Comparison of ENCODE assay signal across 25 mouse cellular contexts in the genomic region with DNA sequence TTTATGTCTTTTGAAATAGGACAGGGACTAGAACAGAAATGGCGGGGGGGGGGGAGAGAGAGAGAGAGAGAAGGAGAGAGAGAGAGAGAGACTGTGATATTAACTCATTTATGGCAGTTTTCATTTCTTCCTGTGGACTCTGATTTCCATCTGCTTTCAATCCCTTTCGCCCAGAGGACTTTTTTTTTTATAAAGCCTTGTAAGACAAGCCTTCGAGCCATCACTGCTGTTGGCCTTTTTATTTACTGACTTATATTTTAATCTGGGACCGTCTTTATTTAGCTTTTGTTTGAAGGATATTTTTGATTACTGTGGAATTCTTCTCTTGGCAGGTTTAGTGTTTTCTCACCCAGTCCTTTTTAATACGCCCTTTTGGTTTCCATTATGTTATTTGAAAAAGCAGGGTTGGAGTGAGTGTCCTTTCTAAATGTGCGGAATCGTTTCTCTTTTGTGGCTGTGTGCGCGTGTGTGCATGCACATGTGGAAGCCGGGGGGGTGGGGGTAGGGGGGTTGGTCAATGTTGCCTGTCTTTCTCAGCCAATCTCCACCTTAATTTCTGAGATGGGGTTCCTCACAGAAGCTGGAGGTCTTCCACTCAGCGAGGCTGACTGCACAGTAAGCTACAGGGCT. TPM values are rescaled to one million over a fixed set of nuclear protein-coding genes. Genes with fewer than 3 reads are reported as not detected.
DNase-seq lines count a peak whose midpoint lies in the region; ATAC-seq and TF ChIP-seq lines count a peak whose summit lies in the region.
"Had no signal": no experiment of that assay in that cellular context is flagged by ENCODE, and none has a peak within 500 bp of the region (broad histone marks: within the 10 kb centered on the region; RNA-seq: fewer than 3 reads in every experiment).

No protein-coding gene starts in this region.

- H3K9ac ChIP-seq in kidney, postnatal 0 days (ENCODE audit: low read depth, low read length), result no peak overlapping the region
- no peak overlapping the region for H3K9ac ChIP-seq in lung, embryonic 15.5 days
- no peak overlapping the region for H3K9ac ChIP-seq in limb, embryonic 14.5 days (ENCODE audit: low read depth, low read length, severe bottlenecking)
- H3K9ac ChIP-seq: embryonic facial prominence, embryonic 13.5 days; forebrain, embryonic 13.5 days; heart, embryonic 13.5 days; hindbrain, embryonic 14.5 days had no signal

- 70% methylated on average over 11 of the region's 11 CpGs for WGBS in kidney, postnatal 0 days
- WGBS in lung, embryonic 15.5 days, result 57% methylated on average over 11 of the region's 11 CpGs
- WGBS in limb, embryonic 14.5 days, result 38% methylated on average over 11 of the region's 11 CpGs

- H3K27me3 ChIP-seq in kidney, postnatal 0 days (ENCODE audit: insufficient read depth, low read length), result no peaks in the 10 kb centered on the region
- H3K27me3 ChIP-seq in lung, embryonic 15.5 days, result no peaks in the 10 kb centered on the region
- H3K27me3 ChIP-seq in limb, embryonic 14.5 days (ENCODE audit: control insufficient read depth, insufficient read depth, low read length), result no peaks in the 10 kb centered on the region
- H3K27me3 ChIP-seq: embryonic facial prominence, embryonic 13.5 days; forebrain, embryonic 13.5 days; heart, embryonic 13.5 days had no signal

- no peaks in the 10 kb centered on the region for H3K36me3 ChIP-seq in kidney, postnatal 0 days (ENCODE audit: insufficient read depth, low read length)
- H3K36me3 ChIP-seq in lung, embryonic 15.5 days, result no peaks in the 10 kb centered on the region
- H3K36me3 ChIP-seq in limb, embryonic 14.5 days (ENCODE audit: control insufficient read depth, insufficient read depth, low read length), result no peaks in the 10 kb centered on the region
- H3K36me3 ChIP-seq: embryonic facial prominence, embryonic 13.5 days; forebrain, embryonic 10.5 days; heart, embryonic 10.5 days; heart, embryonic 13.5 days had no signal

- H3K4me2 ChIP-seq in kidney, postnatal 0 days (ENCODE audit: low read length), result no peak overlapping the region
- no peak overlapping the region for H3K4me2 ChIP-seq in lung, embryonic 15.5 days
- H3K4me2 ChIP-seq in limb, embryonic 14.5 days (replicated peaks; ENCODE audit: low read depth, low read length, severe bottlenecking), result no peak overlapping the region
- H3K4me2 ChIP-seq: embryonic facial prominence, embryonic 13.5 days; forebrain, embryonic 13.5 days; heart, embryonic 13.5 days; hindbrain, embryonic 14.5 days had no signal

- H3K4me3 ChIP-seq in kidney, postnatal 0 days (replicated peaks; ENCODE audit: low read depth, low read length), result no peak overlapping the region
- H3K4me3 ChIP-seq in lung, embryonic 15.5 days, result no peak overlapping the region
- H3K4me3 ChIP-seq in limb, embryonic 14.5 days (replicated peaks; ENCODE audit: low read length), result no peak overlapping the region
- H3K4me3 ChIP-seq: embryonic facial prominence, embryonic 13.5 days; forebrain, embryonic 10.5 days; forebrain, embryonic 13.5 days; heart, adult 2 months; heart, embryonic 10.5 days; heart, embryonic 13.5 days had no signal

- no peaks in the 10 kb centered on the region for H3K9me3 ChIP-seq in kidney, postnatal 0 days (replicated peaks; ENCODE audit: low read length)
- H3K9me3 ChIP-seq in lung, embryonic 15.5 days, result no peaks in the 10 kb centered on the region
- no peaks in the 10 kb centered on the region for H3K9me3 ChIP-seq in limb, embryonic 14.5 days (ENCODE audit: control insufficient read depth, low read length)
- H3K9me3 ChIP-seq: embryonic facial prominence, embryonic 13.5 days; forebrain, embryonic 10.5 days; forebrain, embryonic 13.5 days; heart, embryonic 10.5 days; heart, embryonic 13.5 days had no signal

- TF ChIP-seq CTCF in kidney, postnatal 0 days (IDR thresholded peaks at IDR 0.05; ENCODE audit: low read depth), result no peak

- H3K27ac ChIP-seq in kidney, postnatal 0 days, result no peak overlapping the region
- peak overlapping the region; percentile 72 for H3K27ac ChIP-seq in lung, embryonic 15.5 days
- peak overlapping the region; percentile 20; the same call in 1 of the 2 replicates for H3K27ac ChIP-seq in limb, embryonic 14.5 days (replicated peaks; ENCODE audit: low read depth, low read length)
- H3K27ac ChIP-seq: embryonic facial prominence, embryonic 13.5 days; forebrain, embryonic 10.5 days; forebrain, embryonic 13.5 days; heart, adult 2 months; heart, embryonic 10.5 days; heart, embryonic 13.5 days; hindbrain, embryonic 14.5 days had no signal

- TF ChIP-seq POLR2A in limb, embryonic 14.5 days (IDR thresholded peaks at IDR 0.05; ENCODE audit: borderline replicate concordance, extremely low read depth, insufficient read depth, insufficient read length), result no peak

- ATAC-seq in kidney, postnatal 0 days (replicated peaks; ENCODE audit: low FRiP score, low read depth), result no peak
- ATAC-seq in lung, embryonic 15.5 days (ENCODE audit: borderline replicate concordance, extremely low read depth, low FRiP score, low TSS enrichment), result peak; percentile 49; the same call in 1 of the 2 replicates
- ATAC-seq in limb, embryonic 14.5 days (ENCODE audit: low FRiP score, low read depth), result no peak
- ATAC-seq: CD4-positive, CD25-positive, alpha-beta regulatory T cell, adult 4 months; forebrain, embryonic 13.5 days; forebrain, embryonic 16.5 days had no signal

- peak; percentile 61 for DNase-seq in kidney, postnatal 0 days (ENCODE audit: low spot score)
- DNase-seq in kidney, adult 18-20 months, result no peak
- no peak for DNase-seq in lung, postnatal 36 days
- peak; percentile 25 for DNase-seq in limb, embryonic 14.5 days (ENCODE audit: low spot score)
- DNase-seq in left cerebral cortex, adult 9 months (ENCODE audit: low spot score in 2 of 2), result no peak
- DNase-seq: adrenal gland, adult 2 months; adrenal gland, postnatal 14 days; cerebellum, adult 11 months; cerebellum, adult 2 months; cerebellum, adult 9-11 months; cerebellum, postnatal 25 days; gastrocnemius, postnatal 10 days; gastrocnemius, postnatal 36 days; heart, adult 2 months; heart, postnatal 14 days; heart, postnatal 4 days had no signal

- no peaks in the 10 kb centered on the region for H3K4me1 ChIP-seq in kidney, postnatal 0 days (replicated peaks; ENCODE audit: insufficient read depth, low read length)
- H3K4me1 ChIP-seq in lung, embryonic 15.5 days, result peaks cover 9% of the 10 kb centered on the region; the same call in 1 of the 2 replicates
- H3K4me1 ChIP-seq in limb, embryonic 14.5 days (ENCODE audit: control insufficient read depth, insufficient read depth, low read length), result 0 out of 2 replicates have a peak, but pooled peaks cover 4% of the 10 kb centered on the region
- H3K4me1 ChIP-seq: forebrain, embryonic 10.5 days; forebrain, embryonic 13.5 days; heart, embryonic 10.5 days; heart, embryonic 13.5 days had no signal

RNA-seq across cellular contexts. Expression of a gene that starts 29.7 kb away (rescaled TPM):
- polyA plus RNA-seq in kidney, postnatal 0 days (2015; fragmentation: Nextera tagmentation; extraction: Ambion mirVana), result 26.6 and 27.6 TPM in 2 replicates
- polyA plus RNA-seq in lung, embryonic 15.5 days (2015; fragmentation: Nextera tagmentation; extraction: Ambion mirVana), result 22.0 and 25.0 TPM in 2 replicates
- polyA plus RNA-seq in limb, embryonic 14.5 days (2012; rRNA removed), result 32.0 and 39.6 TPM in 2 replicates
- 24.9 and 35.4 TPM in 2 replicates for polyA plus RNA-seq in limb, embryonic 14.5 days (2014; fragmentation: Nextera tagmentation; extraction: Ambion mirVana)

Comparison
In these comparisons a context has a peak if more than half of its experiments do, and no peak if none do; other contexts are left out.
1. DNase-seq: peak in kidney, postnatal 0 days (single experiment) and limb, embryonic 14.5 days (single experiment); none in kidney, adult 18-20 months (single experiment), lung, postnatal 36 days (single experiment) and left cerebral cortex, adult 9 months (0 of 2).